Mouse (Mus musculus) CH12.LX (cell line): Measurements from ENCODE around the gene Nlrp9b.
A peak's percentile ranks its signal among the peaks of the same experiment; 100 is the strongest.

Experiments
- CTCF ChIP-seq, 2 experiments: IDR thresholded peaks in 1 of 2; conservative IDR thresholded peaks in 1 of 2; 2 replicates each; pipeline ENCODE4 v1.5.1; 2011 to 2012; ENCODE audit warnings: low read depth in 2 of 2, low read length in 2 of 2, improper control_type of control experiment in 1 of 2, inconsistent platforms in 1 of 2, mild to moderate bottlenecking in 1 of 2, moderate library complexity in 1 of 2
- EP300 ChIP-seq: IDR thresholded peaks from 2 replicates; pipeline ENCODE4 v1.6.1; 2011; ENCODE audit warnings: low read length, improper control_type of control experiment
- JUND ChIP-seq: conservative IDR thresholded peaks from 2 replicates; pipeline ENCODE4 v1.6.1; 2011; ENCODE audit warnings: low read depth, low read length, improper control_type of control experiment
- NELFE ChIP-seq: IDR thresholded peaks from 2 replicates; pipeline ENCODE4 v1.6.1; 2011; ENCODE audit warnings: low read depth, low read length, improper control_type of control experiment
- POLR2A ChIP-seq: IDR thresholded peaks from 2 replicates; pipeline ENCODE4 v1.6.1; 2011; ENCODE audit warnings: low read depth, mild to moderate bottlenecking, improper control_type of control experiment, low read length

GRCm38 (mm10) chr7:19956341-19956781 lies 34.9 kb upstream of the Nlrp9b start:
- TF ChIP-seq JUND (no peak), NELFE (no peak; the same call in 1 of the 2 replicates), POLR2A (no peak), EP300 (no peak), CTCF (conservative IDR thresholded peaks at IDR 0.05 in 1 of 2, IDR thresholded peaks at IDR 0.05 in 1 of 2; ENCODE audit: low read depth in 2 of 2, low read length in 2 of 2) (peak; percentile 73 to 97)
